Mouse (Mus musculus): ENCODE data around the gene Rac1.

DNA sequence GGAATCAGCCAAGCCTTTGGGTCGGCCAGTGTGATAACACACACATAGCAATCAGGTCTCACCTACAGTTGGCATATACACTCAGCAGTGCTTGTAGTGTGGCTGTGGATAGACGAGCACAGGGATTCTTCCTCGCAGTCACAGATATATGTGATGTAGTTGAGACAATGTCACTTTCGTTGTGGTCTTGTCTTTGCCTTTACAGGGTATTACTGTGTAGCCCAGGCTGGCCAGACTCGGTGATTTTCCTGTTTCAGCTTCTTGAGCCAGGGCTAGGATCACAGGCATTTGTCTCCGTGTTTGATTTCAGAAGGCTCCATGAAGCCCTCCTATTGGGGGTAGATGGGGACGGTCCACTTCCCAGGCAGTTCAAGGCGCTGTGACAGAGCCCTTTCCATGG, 58.2 kb downstream of the Rac1 start:
- TF ChIP-seq ZC3H11A (IDR thresholded peaks at IDR 0.05; ENCODE audit: borderline replicate concordance, low read depth, low read length), result no peak
- no peak for TF ChIP-seq ZNF384 (IDR thresholded peaks at IDR 0.05; ENCODE audit: low read depth, low read length)
- TF ChIP-seq HCFC1 (IDR thresholded peaks at IDR 0.05; ENCODE audit: borderline replicate concordance, insufficient read depth, low read length), result no peak
- TF ChIP-seq CHD2 (IDR thresholded peaks at IDR 0.05; ENCODE audit: low read depth, low read length), result no peak
- no peak for TF ChIP-seq MAFK (IDR thresholded peaks at IDR 0.05; ENCODE audit: insufficient read depth, low read depth, low read length)

Data from ES-E14 (cell line).